Mouse (Mus musculus) thymus, postnatal 0 days (tissue): Measurements from ENCODE around the gene Ikzf3. TPM values are rescaled to one million over a fixed set of nuclear protein-coding genes. Genes with fewer than 3 reads are reported as not detected.

Experiments used
- DNase-seq: peaks from one replicate; pipeline ENCODE4 v3.0.0-alpha.2; 2015; ENCODE audit warnings: low spot score
- polyA plus RNA-seq: library from polyadenylated mRNA; unstranded; fragments of >200 nt; fragmentation: Nextera tagmentation; extraction: Ambion mirVana; gene quantifications from 2 replicates; pipeline ENCODE4 v1.2.1, GENCODE M21; 2015

The Ikzf3 gene
- polyA plus RNA-seq, 1 experiment from 2014 or later: 59.5 TPM

DNA sequence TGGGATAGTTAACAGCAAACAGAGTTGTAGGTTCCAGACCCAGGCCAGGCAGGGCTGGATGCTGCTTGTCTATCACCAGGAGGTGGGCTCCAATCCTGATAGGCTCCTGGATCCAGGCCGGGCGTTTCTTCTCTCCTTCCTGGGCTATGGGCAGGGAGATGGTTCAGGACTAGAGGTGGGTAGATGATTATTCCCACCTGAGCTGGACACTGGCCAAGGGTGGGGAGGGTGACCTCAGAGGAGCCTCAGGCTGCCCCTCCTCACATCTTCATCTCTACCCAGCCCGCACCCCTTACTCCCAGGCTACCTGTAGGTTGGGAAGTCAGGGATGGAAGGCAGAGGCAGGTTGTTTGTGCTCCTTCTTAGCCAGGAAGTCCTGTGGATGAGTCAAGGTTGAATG, 96.4 kb downstream of the Ikzf3 start:
- DNase-seq: no peak

DNA sequence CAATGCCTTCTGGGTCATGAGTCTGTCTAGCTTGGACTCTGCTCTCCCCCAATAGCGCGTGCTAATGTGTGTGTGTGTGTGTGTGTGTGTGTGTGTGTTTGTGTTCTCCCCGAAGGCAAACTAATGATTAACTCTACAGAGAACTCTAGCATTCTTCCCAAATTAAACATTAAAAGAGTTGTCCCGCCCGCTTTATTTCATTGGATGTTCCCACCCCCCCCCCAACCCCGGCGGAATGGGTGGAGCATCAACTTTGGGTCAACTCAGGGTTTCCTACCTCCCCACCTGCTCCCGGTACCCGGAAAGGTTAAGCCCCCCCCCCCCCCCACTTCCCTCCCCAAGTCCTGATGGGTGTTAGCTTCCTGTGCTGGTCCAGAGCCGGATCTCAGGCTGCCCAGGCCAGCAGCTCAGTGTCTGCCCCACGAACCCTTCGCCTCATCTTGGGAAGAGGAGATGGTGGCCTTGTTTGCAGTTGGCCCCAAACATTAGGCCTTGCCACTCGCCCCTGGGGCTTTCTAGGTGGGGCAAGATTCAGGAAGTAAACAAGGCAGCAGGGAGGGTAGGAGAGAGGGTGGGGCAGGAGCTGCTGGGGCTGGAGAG, 97.5 kb downstream of the Ikzf3 start:
- no peak for DNase-seq

DNA sequence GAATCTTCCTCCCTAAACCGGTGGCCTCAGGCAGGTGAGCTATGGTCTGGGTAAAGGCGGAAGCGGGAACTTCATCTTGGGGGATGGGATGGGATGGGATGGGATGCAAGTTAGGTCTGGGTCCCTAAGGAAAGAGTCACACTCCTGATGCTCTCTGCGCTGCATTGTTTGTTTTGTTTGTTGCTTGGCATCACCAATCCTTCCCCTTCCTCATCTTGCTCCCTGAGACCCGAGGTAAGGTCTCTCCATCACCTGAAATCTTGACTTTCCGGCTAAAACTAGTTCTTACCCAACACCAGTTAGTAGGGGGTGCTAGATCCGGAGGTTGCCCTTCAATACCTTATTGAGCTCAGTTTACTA, 98.4 kb downstream of the Ikzf3 start:
- DNase-seq: no peak

DNA sequence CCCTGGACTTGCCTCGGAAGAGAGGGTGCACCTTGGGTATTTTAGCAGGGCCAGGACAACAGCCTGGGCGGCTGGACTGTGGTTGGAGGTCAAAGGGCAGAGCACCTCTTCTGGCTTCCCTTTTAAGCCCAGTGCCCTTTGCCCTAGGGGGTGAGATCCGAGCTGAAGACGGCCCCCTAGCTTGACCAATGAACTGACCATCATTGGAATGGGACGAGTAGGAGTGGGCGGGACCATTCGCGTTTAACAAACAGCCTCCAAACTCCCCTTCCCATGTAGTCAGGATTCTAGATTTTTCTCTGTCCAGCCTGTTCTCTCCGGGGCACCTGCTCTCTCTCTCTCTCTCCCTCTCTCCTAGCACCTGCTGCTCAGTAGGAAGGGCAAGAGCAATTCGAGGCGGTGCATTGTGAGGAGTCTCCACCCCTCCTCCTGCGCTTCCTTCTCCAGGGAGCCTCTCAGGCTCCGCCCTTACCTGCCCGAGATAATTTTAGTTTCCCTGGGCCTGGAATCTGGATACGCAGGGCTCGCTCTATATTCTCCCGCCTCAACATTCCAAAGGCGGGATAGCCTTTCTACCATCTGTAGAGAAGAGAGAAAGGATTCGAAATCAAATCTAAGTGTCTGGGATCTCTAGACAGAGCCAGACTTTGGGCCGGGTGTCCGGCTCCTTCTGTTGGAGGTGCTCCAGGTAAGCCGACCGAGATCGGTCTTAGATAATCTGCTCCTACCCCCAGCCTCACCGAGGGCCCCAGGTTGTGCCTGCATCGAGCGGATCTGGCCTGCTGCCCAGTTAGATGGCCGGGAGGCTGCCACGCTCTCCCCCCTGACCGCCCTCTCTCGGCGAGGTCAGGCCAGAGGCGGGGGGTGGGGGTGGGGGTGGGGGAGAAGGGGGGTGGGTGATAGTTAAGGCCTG, 99.0 kb downstream of the Ikzf3 start:
- peak; percentile 37 for DNase-seq

DNA sequence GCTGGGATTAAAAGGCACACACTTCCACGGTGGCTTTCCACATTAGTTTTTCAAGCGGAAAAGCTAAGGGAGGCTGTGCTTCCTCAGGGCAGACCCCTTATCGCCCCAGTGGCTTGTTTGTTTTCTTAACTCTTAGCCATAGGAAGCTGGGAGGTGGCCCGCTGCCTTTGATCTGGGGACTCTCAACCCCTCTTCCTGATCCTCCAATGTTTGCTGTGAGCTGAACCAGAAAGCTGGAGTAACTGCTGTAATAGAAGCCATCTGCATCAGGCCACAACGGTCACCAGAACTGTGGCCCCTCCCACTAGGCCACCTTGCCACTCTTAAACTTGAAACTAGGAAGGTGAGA, 99.6 kb downstream of the Ikzf3 start, which contains the start of gene Grb7:
TSS of gene Grb7 (plus strand) at position 182 of the 349 bp plus-strand sequence.
- DNase-seq: no peak

DNA sequence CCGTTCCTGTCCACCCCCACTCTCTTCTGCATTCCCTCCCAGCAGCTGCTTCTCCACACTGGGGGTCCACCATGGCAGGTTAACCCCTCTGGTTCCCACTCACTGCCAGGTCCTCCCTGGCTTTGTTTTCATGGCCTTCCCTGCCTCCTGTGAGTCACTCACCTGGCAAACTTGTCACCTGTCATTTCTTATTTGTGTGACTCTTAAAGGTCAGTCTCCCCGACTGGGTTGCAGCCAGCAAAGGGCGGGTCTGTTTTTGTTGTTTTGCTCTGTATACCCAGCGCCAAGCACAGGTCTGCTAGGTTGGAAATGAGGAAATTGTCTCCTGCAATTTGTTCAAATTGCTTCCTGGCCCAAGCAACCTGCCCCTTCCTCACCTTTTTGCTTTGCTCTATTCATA, 100.2 kb downstream of the Ikzf3 start:
- DNase-seq: no peak

DNA sequence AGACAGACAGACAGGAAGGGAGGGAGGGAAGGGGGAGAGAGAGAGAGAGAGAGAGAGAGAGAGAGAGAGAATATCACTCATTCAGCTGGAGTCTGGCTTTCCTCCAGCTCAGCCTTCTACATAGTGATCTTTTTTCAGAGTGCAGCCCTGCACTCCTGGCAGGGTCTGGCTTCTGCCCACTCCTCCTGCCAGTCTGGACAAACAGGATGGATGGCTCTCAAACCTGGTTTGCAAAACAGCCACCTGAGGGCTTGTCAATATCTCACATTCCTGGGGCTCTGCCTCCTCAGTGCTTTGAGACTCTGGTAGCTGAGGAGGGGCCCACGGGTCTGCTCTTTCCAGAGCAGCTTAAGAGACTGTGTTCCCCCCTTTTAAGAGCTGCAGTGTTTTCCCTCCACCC, 100.6 kb downstream of the Ikzf3 start:
- DNase-seq: no peak

DNA sequence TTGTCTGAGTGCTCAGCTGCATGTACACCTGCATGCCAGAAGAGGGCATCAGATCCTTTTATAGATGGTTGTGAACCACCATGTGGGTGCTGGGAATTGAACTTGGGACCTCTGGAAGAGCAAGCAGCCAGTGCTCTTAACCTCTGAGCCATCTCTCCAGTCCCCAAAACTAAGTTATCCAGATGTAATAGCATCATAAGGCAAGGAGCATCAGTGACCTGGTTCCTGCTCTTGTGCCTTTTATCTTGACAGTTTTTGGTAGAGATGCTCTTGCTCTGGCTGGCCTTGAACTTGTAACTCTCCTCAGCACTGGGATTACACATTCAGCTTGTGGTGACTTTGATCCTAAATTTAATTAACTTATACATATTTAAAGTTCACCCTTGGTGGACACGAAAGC, 102.1 kb downstream of the Ikzf3 start:
- no peak for DNase-seq

DNA sequence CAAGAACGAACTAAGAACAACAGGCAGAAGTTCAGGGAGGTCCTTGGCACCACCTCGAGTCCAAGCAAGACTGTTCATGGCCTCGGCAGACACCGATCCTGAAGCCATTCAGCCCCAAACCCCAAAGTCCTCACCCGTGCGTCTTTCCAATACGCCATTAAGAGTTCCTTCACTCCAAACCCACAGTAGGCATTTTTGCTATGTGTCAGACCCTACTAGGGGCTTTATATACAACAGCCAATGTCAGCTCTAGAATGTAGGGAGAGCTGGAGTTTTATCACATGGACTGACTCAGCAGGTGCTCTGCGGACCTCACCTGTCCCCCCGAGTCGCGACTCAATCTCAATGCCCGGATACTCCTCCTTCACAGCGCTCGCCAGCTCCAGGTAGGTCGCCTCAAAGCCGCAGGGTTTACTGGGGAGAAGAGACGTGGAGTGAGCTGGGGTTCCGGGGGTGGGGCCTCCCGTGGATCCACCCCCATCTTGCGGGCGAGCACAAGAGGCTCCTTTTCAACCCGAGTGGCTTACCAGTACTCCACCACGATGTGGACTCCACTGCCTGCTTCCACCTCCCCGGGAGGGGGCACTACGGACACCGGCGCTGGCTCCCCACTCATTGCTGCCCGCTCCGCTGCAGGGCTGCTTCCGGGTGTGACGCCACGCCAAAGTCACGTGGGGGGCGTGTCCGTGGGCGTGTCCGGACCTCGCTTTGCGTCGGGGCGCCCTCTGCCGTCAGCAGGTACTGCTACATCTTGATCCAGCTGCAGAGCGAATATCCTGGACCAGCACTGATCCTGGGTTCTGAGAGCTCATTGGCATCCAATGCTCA, 107.3 kb downstream of the Ikzf3 start, which contains the start of gene Mien1:
TSS of gene Mien1 (minus strand) at position 661 of the 828 bp plus-strand sequence.
- DNase-seq: peak; percentile 94

DNA sequence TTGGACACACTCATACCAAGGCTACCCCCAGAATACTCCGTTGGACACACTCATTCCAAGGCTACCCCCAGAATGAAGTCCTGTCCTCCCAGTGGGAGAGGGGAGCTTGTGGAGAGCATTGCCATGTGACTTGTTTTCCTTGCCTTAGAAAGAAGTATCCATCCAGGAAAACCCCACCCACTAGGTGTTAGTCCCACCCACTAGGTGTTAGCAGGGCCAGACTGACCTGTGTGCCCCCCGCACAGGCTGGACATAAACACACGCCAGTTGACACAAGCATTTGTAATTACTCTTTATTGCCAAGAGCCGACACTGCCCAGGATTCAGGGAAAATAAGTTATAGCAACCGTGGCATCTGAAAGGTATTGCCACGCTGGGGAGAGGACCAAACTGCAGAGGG, 108.4 kb downstream of the Ikzf3 start:
- DNase-seq: no peak

DNA sequence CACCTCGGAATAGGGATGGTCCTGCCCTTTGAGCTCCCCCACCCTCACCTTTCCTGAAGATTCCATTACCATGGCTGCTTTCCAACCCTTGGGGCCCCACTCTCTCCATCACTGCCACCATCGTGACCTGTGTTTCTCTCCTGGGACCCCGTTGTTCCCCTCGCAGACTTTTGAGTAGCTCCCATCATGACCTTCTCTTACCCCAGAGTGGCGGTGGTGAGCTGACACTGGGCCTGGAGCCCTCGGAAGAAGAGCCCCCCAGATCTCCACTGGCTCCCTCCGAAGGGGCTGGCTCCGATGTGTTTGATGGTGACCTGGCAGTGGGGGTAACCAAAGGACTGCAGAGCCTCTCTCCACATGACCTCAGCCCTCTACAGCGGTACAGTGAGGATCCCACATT, 110.1 kb downstream of the Ikzf3 start:
- DNase-seq: no peak

DNA sequence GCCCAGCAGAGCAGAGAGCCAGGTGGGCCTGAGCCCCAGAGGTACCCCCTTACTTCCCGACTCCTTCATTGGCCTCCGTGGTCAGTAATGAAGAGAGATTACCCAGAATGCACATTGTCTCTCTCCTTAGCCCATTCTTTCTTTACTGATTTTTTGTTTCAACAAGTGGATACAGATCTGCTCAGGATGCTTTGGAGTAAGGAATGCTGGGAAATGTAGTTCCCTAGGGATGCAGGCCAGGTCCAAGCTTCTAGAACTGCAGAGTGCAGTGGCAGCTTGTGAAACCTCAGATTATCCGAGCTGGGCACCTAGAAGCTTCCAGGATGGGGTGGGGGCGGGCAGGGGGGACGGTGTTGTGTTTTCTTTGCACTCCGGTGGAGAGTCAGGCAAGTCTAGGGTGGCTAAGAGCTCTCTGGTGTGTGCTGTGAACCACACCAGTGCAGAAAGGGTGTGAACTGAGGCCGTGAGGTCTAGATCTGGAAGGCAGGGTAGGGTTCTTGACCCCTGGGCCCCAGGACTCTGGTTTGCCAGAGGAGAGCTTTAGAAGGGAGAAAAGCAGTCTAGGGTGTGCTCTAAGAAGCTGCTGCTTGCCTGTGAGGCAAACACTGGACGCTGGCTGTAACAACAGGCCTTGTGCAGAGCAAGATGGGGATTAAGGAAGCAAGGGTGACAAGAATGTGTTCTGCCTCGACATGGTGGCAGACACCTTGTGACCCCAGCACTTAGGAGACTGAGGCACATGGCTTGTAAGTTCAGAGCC, 113.9 kb downstream of the Ikzf3 start:
- no peak for DNase-seq

DNA sequence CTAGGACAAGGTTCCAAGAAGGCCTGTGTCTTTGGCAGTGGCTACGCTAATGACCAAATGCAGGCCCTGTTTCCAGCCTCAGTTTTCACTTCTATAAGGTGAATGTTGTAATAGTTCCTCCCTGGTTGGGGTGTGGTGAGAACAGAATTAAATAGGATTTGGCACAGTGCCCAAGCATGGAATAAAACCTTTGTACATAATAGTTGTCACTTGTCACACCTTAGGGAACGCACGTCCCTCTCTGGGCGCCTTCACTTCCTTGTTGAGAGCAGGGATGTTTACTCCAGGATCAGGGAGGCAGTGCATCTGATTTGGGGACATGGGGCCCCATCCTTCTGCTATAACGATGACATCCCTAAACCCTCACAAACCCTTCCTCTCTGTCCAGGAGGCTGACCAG, 117.4 kb downstream of the Ikzf3 start:
- no peak for DNase-seq

DNA sequence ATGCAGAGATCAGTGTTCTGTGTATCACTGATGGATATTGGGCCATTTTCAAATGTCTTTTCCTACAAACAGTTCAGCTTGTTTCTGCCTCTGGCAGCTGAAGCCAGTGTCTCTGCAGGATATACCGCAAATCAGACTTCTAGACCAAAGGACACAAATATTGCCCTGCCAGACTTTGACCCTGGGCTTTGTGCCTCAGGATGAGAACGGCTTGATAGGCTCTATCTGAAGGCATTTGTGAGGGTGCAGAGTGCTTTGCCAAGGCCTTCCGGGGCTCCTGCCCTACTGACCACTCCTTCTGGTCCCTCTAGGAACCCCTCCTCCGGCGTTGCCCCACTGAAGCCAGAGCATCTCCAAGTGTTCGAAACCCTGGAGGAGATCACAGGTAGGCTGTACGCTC, 119.2 kb downstream of the Ikzf3 start:
- no peak for DNase-seq

DNA sequence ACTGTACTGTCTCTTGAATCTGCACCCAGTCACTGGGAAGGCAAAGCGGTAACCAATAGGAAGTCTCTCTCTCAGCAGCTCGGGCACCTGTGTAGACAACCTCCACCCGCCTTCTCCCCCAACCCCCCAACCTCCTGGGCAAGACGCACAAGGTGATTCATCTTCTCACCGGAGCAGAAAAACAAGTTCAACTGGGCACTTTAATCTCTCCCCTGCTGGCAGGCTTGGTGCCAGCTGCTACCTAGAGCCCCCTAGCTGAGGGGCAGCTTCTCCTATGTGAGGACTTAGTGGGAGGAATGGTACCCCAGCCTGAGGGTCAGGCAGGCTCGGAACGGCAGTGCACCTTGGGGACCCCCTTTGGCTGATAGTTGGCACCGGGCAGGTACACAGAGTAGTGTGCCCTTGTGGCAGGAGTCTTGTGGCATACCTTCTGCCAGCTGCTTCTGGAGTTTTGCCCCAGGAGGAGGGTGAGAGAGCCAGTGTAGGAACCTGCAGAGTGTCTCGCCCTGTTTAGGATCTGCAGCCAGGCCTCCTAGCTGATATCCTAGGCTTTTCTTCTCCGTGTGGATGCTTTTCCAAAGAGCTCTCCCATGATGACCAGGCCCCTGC, 126.8 kb downstream of the Ikzf3 start:
- DNase-seq: no peak

DNA sequence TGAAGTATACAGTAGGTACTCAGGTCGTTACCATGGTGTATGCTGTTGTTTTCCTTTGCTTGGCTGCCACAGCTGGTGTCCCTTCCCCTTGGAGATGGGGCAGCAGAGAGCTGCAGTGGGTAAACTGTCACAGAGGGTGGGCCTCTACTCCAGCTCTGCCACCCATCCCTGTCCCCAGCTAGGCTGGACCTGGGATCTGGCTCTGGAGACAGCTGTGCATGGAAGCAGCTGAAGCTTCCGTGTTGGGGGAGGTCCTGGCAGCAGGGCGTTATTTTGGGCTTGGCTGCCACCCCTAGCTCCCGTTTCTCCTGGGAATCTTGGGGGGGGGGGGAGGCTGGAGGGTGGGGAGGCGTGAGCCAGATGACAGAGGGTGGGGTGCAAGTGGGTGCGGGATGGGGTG, 127.6 kb downstream of the Ikzf3 start:
- DNase-seq: no peak

DNA sequence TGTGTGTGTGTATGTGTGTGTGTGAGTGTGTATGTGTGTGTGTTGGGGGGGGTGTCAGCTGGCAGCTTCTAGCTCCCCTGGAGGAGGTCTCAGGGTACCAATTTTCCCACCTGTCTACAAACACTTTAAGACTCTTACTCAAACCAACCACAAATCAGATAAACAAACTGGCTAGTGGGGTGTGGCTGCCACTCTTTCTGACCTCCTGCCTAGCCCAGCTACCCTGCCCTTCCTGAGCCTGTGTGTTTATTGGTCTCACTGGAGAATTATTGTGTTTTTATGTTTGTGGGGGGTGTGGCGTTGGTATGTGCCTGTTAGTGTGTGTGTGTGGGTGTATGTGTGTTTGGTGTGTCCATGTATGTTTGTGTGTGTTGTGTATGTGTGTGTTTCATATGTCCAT, 128.8 kb downstream of the Ikzf3 start:
- no peak for DNase-seq
